Mouse (Mus musculus): Measurements from ENCODE around the gene Tmem239. TPM values are rescaled to one million over a fixed set of nuclear protein-coding genes. Genes with fewer than 3 reads are reported as not detected.

The Tmem239 gene
- polyA plus RNA-seq, 1 experiment: 255 TPM

DNA sequence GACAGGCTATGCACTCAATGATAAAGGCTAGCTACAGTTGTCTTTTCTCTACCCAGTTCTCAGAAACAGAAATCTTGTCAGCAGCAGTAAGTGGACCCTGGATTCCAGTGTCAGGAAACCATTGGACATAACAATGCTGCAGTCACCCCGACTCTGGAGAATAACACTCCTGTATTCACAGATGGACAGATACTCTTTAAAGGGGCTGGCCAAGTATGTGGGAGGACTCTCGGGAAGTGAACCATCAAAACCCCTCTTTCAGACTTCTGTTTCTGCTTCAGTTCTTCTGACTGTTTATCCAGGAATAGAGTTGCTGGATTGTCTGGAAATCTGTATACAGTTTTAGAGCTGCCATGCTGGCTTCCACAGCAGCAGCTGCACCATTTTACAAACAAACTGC, 23.6 kb downstream of the Tmem239 start:
- TF ChIP-seq CTCF (IDR thresholded peaks at IDR 0.05; ENCODE audit: control insufficient read depth, insufficient read depth, insufficient replicate concordance, low read depth, low read length): no peak
- no peak for TF ChIP-seq POLR2A (IDR thresholded peaks at IDR 0.05; ENCODE audit: control insufficient read depth, low read depth, low read length)
- Histone ChIP-seq H3K36me3 (ENCODE audit: control insufficient read depth, insufficient read depth, low read length) (no peaks in the 10 kb centered on the region), H3K27me3 (ENCODE audit: control insufficient read depth, insufficient read depth, low read length) (no peaks in the 10 kb centered on the region), H3K4me1 (ENCODE audit: control insufficient read depth, insufficient read depth, low read length) (peaks cover 2% of the 10 kb centered on the region; the same call in 1 of the 2 replicates), H3K27ac (ENCODE audit: control insufficient read depth, insufficient read depth, low read depth, low read length) (no peak overlapping the region), H3K4me3 (ENCODE audit: control insufficient read depth, low read depth, low read length) (no peak overlapping the region)

DNA sequence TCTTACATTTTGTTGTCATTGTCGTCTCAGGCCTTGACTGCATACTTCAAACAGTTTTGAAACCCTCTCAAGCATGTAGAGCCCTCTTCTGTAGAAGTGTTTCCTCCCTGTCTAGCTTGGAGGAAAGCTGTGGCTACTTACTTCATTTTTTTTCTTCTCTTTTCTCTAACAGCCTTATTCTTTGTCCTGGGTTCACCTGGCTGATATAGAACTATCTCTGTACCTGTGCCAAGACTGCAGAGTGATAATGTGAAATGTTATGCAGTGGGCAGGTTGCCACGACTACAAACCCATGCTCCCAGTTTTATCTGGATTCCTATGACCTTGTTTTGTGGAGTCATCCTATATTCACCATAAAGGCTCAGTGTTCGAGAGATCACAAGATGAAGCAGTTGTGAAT, 24.2 kb downstream of the Tmem239 start:
- no peaks in the 10 kb centered on the region for H3K36me3 ChIP-seq (ENCODE audit: control insufficient read depth, insufficient read depth, low read length)
- TF ChIP-seq POLR2A (IDR thresholded peaks at IDR 0.05; ENCODE audit: control insufficient read depth, low read depth, low read length) (no peak), CTCF (IDR thresholded peaks at IDR 0.05; ENCODE audit: control insufficient read depth, insufficient read depth, insufficient replicate concordance, low read depth, low read length) (no peak)
- no peak overlapping the region for H3K27ac ChIP-seq (ENCODE audit: control insufficient read depth, insufficient read depth, low read depth, low read length)
- no peaks in the 10 kb centered on the region for H3K27me3 ChIP-seq (ENCODE audit: control insufficient read depth, insufficient read depth, low read length)
- peaks cover 1% of the 10 kb centered on the region; the same call in 1 of the 2 replicates for H3K4me1 ChIP-seq (ENCODE audit: control insufficient read depth, insufficient read depth, low read length)
- H3K4me3 ChIP-seq (ENCODE audit: control insufficient read depth, low read depth, low read length): no peak overlapping the region

DNA sequence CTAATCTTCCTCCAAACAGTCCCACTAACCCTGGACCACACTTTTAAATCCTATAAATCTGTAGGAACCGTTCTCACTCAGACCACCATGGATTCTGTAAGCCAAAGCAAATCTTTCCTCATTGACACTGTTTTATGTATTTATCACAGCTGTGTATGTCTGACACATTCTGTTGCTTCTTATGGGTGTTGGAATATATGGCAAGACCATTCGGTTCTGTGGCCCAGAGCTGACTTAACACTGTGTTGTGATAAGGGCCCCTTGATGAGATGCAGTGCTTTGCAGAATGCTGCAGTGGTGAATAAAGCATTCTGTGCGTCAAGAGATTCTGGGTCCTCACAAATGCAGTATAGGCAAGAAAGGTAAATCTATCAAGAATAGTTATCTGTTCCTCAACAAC, 25.9 kb downstream of the Tmem239 start:
- Histone ChIP-seq H3K27me3 (ENCODE audit: control insufficient read depth, insufficient read depth, low read length) (no peaks in the 10 kb centered on the region), H3K27ac (ENCODE audit: control insufficient read depth, insufficient read depth, low read depth, low read length) (no peak overlapping the region), H3K4me1 (ENCODE audit: control insufficient read depth, insufficient read depth, low read length) (no peaks in the 10 kb centered on the region), H3K4me3 (ENCODE audit: control insufficient read depth, low read depth, low read length) (no peak overlapping the region), H3K36me3 (ENCODE audit: control insufficient read depth, insufficient read depth, low read length) (no peaks in the 10 kb centered on the region)
- TF ChIP-seq POLR2A (IDR thresholded peaks at IDR 0.05; ENCODE audit: control insufficient read depth, low read depth, low read length) (no peak), CTCF (IDR thresholded peaks at IDR 0.05; ENCODE audit: control insufficient read depth, insufficient read depth, insufficient replicate concordance, low read depth, low read length) (no peak)

DNA sequence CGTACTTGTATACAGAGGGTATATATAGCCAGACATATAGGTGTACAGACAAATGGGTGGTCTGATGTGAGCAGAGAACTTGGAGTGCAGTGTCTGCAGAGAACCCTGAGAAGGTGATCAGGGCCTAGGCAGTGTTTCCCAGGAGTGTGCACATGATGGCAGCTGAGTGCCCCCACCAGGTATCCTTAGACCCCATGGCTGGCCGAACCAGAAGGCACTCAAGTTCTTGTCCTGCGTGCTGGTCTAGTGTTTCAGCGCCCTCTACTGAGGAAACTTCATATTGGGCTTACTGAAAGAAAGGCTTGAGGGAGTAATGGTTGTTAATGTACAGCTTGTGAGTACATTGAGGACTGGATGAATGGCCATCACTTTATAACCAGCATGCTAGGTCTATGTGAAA, 26.9 kb downstream of the Tmem239 start:
- Histone ChIP-seq H3K27ac (ENCODE audit: control insufficient read depth, insufficient read depth, low read depth, low read length) (no peak overlapping the region), H3K36me3 (ENCODE audit: control insufficient read depth, insufficient read depth, low read length) (no peaks in the 10 kb centered on the region), H3K4me3 (ENCODE audit: control insufficient read depth, low read depth, low read length) (no peak overlapping the region), H3K4me1 (ENCODE audit: control insufficient read depth, insufficient read depth, low read length) (no peaks in the 10 kb centered on the region), H3K27me3 (ENCODE audit: control insufficient read depth, insufficient read depth, low read length) (no peaks in the 10 kb centered on the region)
- peak; percentile 44; the same call in 1 of the 2 replicates for TF ChIP-seq CTCF (IDR thresholded peaks at IDR 0.05; ENCODE audit: control insufficient read depth, insufficient read depth, insufficient replicate concordance, low read depth, low read length)
- TF ChIP-seq POLR2A (IDR thresholded peaks at IDR 0.05; ENCODE audit: control insufficient read depth, low read depth, low read length): no peak

DNA sequence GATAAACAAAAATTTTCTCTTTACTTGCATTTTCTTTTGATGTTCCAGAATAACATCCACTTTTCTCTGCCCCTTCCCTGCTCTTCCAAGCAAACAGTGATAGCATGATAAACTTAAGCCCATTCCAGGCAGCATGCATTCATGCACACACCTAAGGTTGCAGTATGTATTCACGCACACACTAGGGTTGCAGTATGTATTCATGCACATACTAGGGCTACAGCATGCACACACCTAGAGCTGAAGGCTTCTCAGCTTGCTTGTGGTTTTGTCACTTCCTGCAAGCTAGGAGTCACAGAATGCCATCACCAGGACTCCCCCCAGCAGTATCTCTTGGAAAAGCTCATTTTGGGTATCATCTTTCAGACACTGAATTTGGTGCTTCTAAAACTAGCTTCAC, 30.5 kb downstream of the Tmem239 start:
- no peak for TF ChIP-seq POLR2A (IDR thresholded peaks at IDR 0.05; ENCODE audit: control insufficient read depth, low read depth, low read length)
- TF ChIP-seq CTCF (IDR thresholded peaks at IDR 0.05; ENCODE audit: control insufficient read depth, insufficient read depth, insufficient replicate concordance, low read depth, low read length): no peak
- Histone ChIP-seq H3K4me3 (ENCODE audit: control insufficient read depth, low read depth, low read length) (no peak overlapping the region), H3K27ac (ENCODE audit: control insufficient read depth, insufficient read depth, low read depth, low read length) (no peak overlapping the region), H3K36me3 (ENCODE audit: control insufficient read depth, insufficient read depth, low read length) (peaks cover 5% of the 10 kb centered on the region), H3K27me3 (ENCODE audit: control insufficient read depth, insufficient read depth, low read length) (no peaks in the 10 kb centered on the region), H3K4me1 (ENCODE audit: control insufficient read depth, insufficient read depth, low read length) (no peaks in the 10 kb centered on the region)

DNA sequence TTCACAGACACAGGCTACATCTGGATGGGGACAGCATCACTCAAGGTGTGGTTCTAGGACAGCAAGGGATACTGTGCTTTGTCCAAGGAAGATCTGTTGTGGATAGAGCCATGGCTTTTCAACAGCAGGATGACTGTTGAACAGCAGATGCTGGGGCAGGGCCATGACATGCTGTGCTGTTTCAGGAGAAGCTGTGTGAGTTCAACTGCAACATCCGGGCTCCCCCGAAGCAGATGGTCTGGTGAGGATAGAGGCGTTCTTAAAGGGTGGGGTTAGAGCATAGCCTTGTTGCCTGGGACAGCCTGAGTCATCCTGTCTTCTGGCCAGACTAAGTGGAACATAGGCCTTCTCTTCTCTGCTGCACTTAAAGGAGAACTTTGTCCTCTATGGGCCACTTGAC, 32.6 kb downstream of the Tmem239 start:
- no peak for TF ChIP-seq POLR2A (IDR thresholded peaks at IDR 0.05; ENCODE audit: control insufficient read depth, low read depth, low read length)
- no peak for TF ChIP-seq CTCF (IDR thresholded peaks at IDR 0.05; ENCODE audit: control insufficient read depth, insufficient read depth, insufficient replicate concordance, low read depth, low read length)

DNA sequence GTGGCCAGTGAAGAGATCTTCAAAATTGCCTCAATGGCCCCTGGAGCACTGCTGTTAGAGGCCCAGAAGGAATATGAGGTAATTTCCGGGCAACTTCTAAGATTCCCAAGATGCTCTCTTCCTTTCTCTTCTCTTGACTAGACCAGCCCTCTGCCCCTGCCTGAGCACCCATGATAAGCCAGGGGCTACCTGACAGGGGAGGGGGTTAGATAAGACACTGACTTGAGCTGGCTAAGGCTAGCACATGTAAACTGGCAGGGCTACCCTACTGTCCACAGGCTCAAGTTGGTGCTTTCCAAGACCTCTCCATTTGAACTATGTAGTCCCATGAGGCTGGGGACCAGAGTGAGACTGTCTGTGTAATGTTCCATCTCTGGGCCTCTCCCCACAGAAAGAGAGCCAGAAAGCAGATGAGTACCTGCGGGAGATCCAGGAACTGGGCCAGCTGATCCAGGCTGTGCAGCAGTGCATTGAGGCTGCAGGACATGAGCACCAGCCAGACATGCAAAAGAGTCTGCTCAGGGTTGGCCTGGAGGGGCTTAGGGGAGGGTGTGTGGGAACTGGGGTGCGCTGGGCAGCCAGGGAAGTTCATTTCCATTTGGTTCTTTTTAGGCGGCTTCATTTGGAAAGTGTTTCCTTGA, 33.7 kb downstream of the Tmem239 start:
- H3K27me3 ChIP-seq (ENCODE audit: control insufficient read depth, insufficient read depth, low read length): no peaks in the 10 kb centered on the region
- H3K36me3 ChIP-seq (ENCODE audit: control insufficient read depth, insufficient read depth, low read length): peaks cover 5% of the 10 kb centered on the region
- no peak for TF ChIP-seq POLR2A (IDR thresholded peaks at IDR 0.05; ENCODE audit: control insufficient read depth, low read depth, low read length)
- H3K4me3 ChIP-seq (ENCODE audit: control insufficient read depth, low read depth, low read length): no peak overlapping the region
- H3K4me1 ChIP-seq (ENCODE audit: control insufficient read depth, insufficient read depth, low read length): no peaks in the 10 kb centered on the region
- no peak overlapping the region for H3K27ac ChIP-seq (ENCODE audit: control insufficient read depth, insufficient read depth, low read depth, low read length)

More for the DNA sequence above, 32.6 kb downstream of the Tmem239 start:
- Histone ChIP-seq H3K36me3 (ENCODE audit: control insufficient read depth, insufficient read depth, low read length) (peaks cover 5% of the 10 kb centered on the region), H3K27ac (ENCODE audit: control insufficient read depth, insufficient read depth, low read depth, low read length) (no peak overlapping the region), H3K4me3 (ENCODE audit: control insufficient read depth, low read depth, low read length) (no peak overlapping the region), H3K4me1 (ENCODE audit: control insufficient read depth, insufficient read depth, low read length) (no peaks in the 10 kb centered on the region), H3K27me3 (ENCODE audit: control insufficient read depth, insufficient read depth, low read length) (no peaks in the 10 kb centered on the region)

DNA sequence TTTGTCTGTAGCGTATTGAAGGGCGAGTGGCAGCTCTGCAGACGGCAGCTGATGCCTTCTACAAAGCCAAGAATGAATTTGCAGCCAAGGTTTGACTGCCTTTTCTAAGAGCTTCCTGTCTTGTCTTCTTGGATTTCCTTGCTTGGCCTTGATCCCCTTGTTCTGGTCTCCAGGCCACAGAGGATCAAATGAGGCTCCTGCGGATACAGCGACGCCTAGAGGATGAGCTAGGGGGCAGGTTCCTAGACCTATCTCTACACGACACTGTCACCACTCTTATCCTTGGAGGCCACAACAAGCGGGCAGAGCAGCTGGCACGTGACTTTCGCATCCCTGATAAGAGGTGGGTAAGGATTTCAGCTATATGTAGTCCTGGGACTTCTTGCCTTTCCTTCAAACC, 35.9 kb downstream of the Tmem239 start:
- Histone ChIP-seq H3K27me3 (ENCODE audit: control insufficient read depth, insufficient read depth, low read length) (no peaks in the 10 kb centered on the region), H3K27ac (ENCODE audit: control insufficient read depth, insufficient read depth, low read depth, low read length) (no peak overlapping the region), H3K4me1 (ENCODE audit: control insufficient read depth, insufficient read depth, low read length) (no peaks in the 10 kb centered on the region), H3K36me3 (ENCODE audit: control insufficient read depth, insufficient read depth, low read length) (peaks cover 5% of the 10 kb centered on the region), H3K4me3 (ENCODE audit: control insufficient read depth, low read depth, low read length) (no peak overlapping the region)
- TF ChIP-seq CTCF (IDR thresholded peaks at IDR 0.05; ENCODE audit: control insufficient read depth, insufficient read depth, insufficient replicate concordance, low read depth, low read length) (no peak), POLR2A (IDR thresholded peaks at IDR 0.05; ENCODE audit: control insufficient read depth, low read depth, low read length) (no peak)

Measured in testis, adult 2 months (tissue).